Mouse (Mus musculus): ENCODE measurements around the gene Rere.

GRCm38 (mm10) chr4:150581931-150582723, 300.7 kb downstream of the Rere start:
- TF ChIP-seq MXI1 (IDR thresholded peaks at IDR 0.05; ENCODE audit: low read depth, low read length) (no peak), GABPA (IDR thresholded peaks at IDR 0.05; ENCODE audit: low read depth, low read length) (no peak), GATA1 (IDR thresholded peaks at IDR 0.05; ENCODE audit: low read depth, low read length) (no peak), CTCF (IDR thresholded peaks at IDR 0.05 in 2 of 3, conservative IDR thresholded peaks at IDR 0.05 in 1 of 3; ENCODE audit: control insufficient read depth in 1 of 3, insufficient read depth in 1 of 3, low read depth in 2 of 3, low read length in 3 of 3, poor library complexity in 1 of 3, severe bottlenecking in 1 of 3) (no peak)

All from MEL (cell line).